15 mouse cellular contexts compared by ENCODE assay signal in the genomic region with DNA sequence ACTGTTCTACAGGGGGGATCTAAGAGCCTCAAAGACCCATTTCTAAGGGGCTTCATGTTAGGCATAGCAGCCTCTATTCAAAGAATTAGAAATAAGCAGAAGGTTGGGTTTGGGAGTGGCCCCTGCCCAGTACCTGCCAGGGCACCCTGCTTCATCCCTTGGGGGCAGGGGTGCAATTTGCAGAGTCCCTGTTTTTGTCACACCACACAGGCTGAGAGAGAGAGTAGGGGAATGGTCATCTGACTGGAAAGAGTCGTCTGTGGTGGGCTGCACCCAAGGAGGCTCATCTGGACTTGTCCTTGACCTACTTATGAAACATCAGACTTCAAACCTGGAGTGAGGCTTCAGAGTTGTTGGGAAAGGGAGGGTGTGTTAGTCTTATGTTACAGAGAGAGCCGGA.
"Had no signal": no experiment of that assay in that cellular context is flagged by ENCODE, and none has a peak within 500 bp of the region (broad histone marks: within the 10 kb centered on the region; RNA-seq: fewer than 3 reads in every experiment).

No protein-coding gene starts in this region.

- H3K4me1 ChIP-seq: neural tube, embryonic 13.5 days; neural tube, embryonic 15.5 days; stomach, embryonic 15.5 days had no signal

- H3K36me3 ChIP-seq: neural tube, embryonic 13.5 days; neural tube, embryonic 15.5 days; stomach, embryonic 15.5 days had no signal

- H3K27me3 ChIP-seq: neural tube, embryonic 13.5 days; neural tube, embryonic 15.5 days; stomach, embryonic 15.5 days had no signal

- H3K4me3 ChIP-seq: neural tube, embryonic 13.5 days; neural tube, embryonic 15.5 days; stomach, embryonic 15.5 days had no signal

- DNase-seq: right cerebral cortex, adult 18-20 months; right cerebral cortex, postnatal 14 days; right cerebral cortex, postnatal 25 days; right cerebral cortex, postnatal 4 days; spleen, adult 18-20 months; thymus, adult 18-20 months; thymus, adult 2 months; thymus, postnatal 14 days; thymus, postnatal 25 days; thymus, postnatal 36 days; thymus, postnatal 4 days had no signal

- H3K27ac ChIP-seq: neural tube, embryonic 13.5 days; neural tube, embryonic 15.5 days; stomach, embryonic 15.5 days; stomach, postnatal 0 days had no signal

- H3K9ac ChIP-seq: neural tube, embryonic 13.5 days; neural tube, embryonic 15.5 days; stomach, embryonic 15.5 days had no signal
